Mouse (Mus musculus): Measurements from ENCODE around the gene Elovl2. TPM values are rescaled to one million over a fixed set of nuclear protein-coding genes. Genes with fewer than 3 reads are reported as not detected.
"Not testable (repeated sequence)": the region's sequence is repeated elsewhere in the genome, so short reads cannot be mapped to it uniquely, and the experiment has no call there.

The Elovl2 gene
- total RNA-seq, 2 experiments from 2014 or later, result 0.07 TPM; not detected in 1

DNA sequence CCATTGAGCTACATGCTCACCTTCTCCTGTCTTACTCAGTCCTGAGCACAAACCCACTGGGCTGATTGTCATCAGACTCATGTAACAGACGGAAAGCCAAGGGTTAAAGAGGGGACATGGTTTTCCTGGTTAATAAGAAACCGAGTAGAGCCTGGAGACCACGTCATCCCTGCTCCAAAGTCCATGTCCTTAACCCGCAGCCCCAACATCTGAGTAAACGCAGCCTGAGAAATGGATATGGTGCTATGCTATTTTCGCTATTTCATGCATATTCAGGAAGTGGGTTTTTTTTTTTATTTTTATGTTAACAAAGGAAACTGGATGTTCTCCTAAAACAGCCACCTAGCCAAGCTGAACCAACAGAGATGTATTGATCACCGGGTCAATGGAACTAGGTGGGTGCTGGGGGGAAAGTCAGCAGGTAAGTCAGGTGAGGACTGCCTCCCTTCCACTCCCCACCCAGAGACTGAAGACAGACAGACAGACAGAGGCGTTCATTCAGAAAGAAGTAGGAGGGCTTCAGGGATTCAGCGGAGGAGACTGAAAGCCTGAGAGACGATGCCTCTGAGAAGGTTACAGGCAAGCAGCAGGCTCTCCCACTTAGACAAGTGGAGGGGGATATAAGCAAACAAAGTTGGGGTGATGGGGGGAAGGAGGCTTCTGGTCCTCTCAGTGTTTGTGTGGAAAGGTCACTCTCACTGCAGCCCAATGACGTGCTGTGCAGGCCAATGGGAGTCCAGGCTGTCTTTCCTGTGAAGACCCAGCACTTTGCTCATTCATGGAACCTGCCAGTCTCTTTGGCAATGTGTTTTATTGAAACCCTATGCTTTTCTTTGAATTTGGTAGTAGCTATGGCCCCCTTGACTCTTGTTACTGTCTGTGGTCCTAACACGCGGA, 15.9 kb upstream of the Elovl2 start:
- ATAC-seq (replicated peaks; ENCODE audit: poor library complexity), result peak; percentile 20; the same call in 1 of the 2 replicates

DNA sequence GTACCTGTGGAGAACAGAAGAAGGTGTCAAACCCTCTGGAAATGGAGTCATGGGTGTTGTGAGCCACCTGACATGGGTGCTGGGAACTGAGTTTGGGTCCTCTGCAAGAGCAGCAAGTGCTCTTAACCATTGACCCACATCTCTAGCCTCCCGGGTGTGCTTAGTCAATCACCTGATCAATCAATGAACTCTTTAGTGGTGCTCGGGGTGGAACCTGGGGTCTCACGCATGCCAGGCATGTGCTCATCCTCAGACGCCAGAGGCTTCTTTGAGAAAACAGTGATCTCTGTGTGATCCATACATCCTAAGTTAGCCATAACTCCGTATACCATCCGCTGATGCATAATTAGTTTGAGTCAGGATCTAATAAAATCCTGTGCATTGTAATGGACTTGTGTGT, 15.0 kb upstream of the Elovl2 start:
- no peak for ATAC-seq (replicated peaks; ENCODE audit: poor library complexity)

GRCm38 (mm10) chr13:41233241-41233640, 13.0 kb upstream of the Elovl2 start:
- ATAC-seq (replicated peaks; ENCODE audit: poor library complexity), result no peak

- no peak for ATAC-seq (replicated peaks; ENCODE audit: poor library complexity)
These were observed 12.0 kb upstream of the Elovl2 start for GRCm38 (mm10) chr13:41232209-41232608.

- no peak for ATAC-seq (replicated peaks; ENCODE audit: poor library complexity)
These were observed 11.3 kb upstream of the Elovl2 start for GRCm38 (mm10) chr13:41231389-41231983.

- peak; percentile 99 for ATAC-seq (replicated peaks; ENCODE audit: poor library complexity)
These were observed 10.1 kb upstream of the Elovl2 start for GRCm38 (mm10) chr13:41230256-41230655.

DNA sequence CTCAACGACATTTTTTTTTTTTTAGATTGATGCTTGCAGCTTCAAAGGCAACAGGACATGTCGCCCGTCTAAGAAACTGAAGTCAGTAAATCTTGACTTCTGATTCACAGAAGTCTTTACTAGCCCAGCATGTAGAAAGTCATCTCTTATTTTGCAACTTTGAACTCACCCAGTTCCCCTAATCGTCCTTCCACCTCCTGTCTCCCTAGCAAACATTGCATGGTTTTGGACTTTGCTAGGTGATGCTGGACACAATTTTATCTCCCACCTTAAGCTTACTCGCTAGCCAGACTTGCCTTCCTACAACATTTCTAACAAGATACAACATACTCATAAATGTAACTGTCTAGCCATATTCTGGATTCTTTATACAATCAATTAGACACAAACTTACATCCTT, 7.9 kb upstream of the Elovl2 start:
- no peak for ATAC-seq (replicated peaks; ENCODE audit: poor library complexity)

GRCm38 (mm10) chr13:41226513-41226912, 6.3 kb upstream of the Elovl2 start:
- ATAC-seq (replicated peaks; ENCODE audit: poor library complexity), result no peak

- peak; percentile 10; the same call in 1 of the 2 replicates for ATAC-seq (replicated peaks; ENCODE audit: poor library complexity)
These were observed 410 bp downstream of the Elovl2 start for GRCm38 (mm10) chr13:41219687-41220303.

DNA sequence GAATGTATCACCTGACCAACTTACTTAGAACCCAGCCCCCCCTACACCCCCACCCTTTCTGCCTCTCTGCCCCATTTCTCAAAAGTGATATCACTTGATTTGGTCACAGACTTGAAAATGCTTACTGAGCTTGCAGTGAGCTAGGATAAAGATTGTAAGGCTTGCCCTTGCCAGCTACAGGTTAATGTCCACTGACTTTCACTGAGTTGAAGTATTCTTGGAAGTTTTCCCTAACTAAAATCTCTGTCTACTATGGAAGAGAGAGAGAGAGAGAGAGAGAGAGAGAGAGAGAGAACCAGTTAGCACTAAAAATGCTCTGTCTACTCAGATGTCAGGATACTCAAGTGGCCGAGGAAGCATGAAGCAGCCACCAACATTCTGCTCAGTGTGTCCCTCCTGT, 1.1 kb downstream of the Elovl2 start:
- ATAC-seq (replicated peaks; ENCODE audit: poor library complexity), result no peak

DNA sequence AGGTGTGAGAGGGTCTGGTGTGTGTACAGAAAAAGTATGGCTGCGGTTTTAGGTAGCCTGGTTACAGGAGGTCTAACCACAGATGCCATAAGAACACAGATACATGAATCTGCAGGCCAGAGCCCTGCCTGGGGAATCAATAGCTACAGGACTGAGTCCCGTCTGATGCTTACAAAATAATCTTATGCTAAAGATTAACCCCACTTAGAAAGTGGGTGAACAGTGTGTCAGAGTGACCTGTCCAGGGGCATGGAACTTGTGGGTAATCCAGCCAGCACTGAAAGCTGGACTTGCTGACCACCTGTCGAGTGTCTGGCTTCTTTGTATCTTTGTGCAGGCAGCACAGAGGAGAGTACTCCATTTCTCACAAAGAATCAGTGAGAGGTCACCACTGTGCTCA, 4.0 kb downstream of the Elovl2 start:
- ATAC-seq (replicated peaks; ENCODE audit: poor library complexity), result no peak

- no peak for ATAC-seq (replicated peaks; ENCODE audit: poor library complexity)
These were observed 4.5 kb downstream of the Elovl2 start for GRCm38 (mm10) chr13:41215669-41216068.

DNA sequence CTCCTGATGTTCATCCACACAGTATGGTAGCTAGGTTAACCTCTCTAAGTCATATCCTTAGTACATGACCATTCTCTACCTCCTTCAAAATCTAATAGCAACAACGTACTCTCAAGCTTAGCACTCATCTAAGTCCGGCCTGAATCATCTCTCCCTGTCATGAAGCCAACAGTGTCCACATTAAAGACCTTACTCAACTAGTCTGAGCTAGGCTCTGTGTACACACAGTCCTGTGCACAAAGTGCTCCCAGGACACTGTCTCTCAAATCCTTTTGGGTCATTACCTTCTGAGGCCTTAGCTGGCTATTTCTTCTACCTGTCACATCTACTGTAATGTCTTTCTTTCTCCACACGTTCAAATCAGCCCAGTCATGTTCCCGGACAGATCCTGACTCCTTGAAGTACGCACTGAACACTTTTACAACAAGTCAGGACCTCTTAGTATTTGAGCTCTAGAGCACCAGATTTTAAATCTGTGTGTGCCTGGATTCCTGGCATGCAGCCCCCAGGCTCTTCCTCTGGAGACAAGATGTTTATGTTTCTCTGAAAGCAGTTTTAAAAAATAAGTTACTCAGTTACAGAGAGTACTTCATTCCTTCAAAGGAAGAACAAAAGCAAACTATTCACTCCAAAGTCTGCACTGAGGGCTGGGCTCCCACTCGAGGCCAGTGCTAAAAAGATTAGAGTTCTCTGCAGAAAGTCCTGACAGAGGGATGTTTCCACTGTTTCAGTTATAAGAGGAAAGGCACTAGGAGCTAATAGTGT, 7.5 kb downstream of the Elovl2 start:
- ATAC-seq (replicated peaks; ENCODE audit: poor library complexity), result no peak

- ATAC-seq (replicated peaks; ENCODE audit: poor library complexity), result no peak
These were observed 8.9 kb downstream of the Elovl2 start for GRCm38 (mm10) chr13:41211276-41211675.

GRCm38 (mm10) chr13:41206241-41206640, 14.0 kb downstream of the Elovl2 start:
- no peak for ATAC-seq (replicated peaks; ENCODE audit: poor library complexity)

DNA sequence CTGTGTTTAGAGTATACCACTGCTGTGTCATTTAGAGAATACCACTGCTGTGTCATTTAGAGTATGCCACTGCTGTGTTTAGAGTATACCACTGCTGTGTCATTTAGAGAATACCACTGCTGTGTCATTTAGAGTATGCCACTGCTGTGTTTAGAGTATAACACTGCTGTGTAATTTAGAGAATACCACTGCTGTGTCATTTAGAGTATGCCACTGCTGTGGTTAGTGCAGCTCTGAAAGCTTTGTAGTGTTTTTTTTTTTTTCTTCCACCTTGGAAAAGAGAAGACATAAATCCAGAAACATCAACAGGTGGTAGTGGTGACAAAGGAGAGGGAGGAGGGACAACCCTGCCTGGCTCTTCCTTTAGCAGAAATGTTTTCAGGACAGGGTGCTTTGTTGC, 14.6 kb downstream of the Elovl2 start:
- not testable (repeated sequence) for ATAC-seq (replicated peaks; ENCODE audit: poor library complexity)

DNA sequence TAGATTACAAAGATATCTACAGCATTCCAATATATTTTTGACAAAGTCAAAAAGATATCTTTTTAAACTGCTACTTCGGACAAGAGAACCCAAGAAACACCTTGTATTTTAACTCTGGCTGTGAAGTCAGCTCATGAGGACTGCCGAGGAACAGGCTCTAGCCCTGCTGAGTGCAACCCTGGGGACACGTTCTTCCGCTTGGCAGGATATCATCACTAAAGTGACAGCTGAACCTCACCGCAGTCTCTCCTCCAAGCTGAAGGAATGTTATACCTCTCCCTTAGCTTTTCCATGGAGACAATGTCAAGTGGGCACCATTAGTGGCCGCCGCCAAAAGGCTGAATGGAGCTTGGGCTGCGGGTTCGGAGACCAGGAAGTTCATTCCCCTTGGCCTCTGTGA, 16.5 kb downstream of the Elovl2 start:
- ATAC-seq (replicated peaks; ENCODE audit: poor library complexity), result no peak

- ATAC-seq (replicated peaks; ENCODE audit: poor library complexity), result no peak
These were observed 16.9 kb downstream of the Elovl2 start for GRCm38 (mm10) chr13:41203289-41203688.

DNA sequence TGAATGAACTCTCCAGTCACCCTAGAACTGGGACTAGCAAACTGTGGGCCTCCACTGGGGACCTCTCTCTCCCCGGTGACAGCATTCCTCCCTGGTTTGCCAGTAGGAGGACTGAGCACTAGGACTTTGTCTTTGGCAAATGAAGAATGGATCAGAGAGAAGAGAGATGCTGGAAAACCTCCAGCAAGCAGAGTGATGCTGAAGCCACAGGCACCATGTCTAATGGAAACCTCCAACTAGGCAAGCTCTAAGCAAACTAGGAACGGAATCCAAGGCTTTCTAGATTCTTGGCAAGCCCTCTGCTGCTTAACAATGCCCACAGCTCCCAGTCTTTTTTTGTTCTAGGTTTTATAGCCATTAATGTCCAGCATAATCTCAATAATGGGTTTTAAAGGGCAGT, 19.3 kb downstream of the Elovl2 start:
- ATAC-seq (replicated peaks; ENCODE audit: poor library complexity), result no peak

GRCm38 (mm10) chr13:41195640-41196333, 24.4 kb downstream of the Elovl2 start:
- no peak for ATAC-seq (replicated peaks; ENCODE audit: poor library complexity)

GRCm38 (mm10) chr13:41187886-41188285, 32.3 kb downstream of the Elovl2 start:
- ATAC-seq (replicated peaks; ENCODE audit: poor library complexity), result no peak

Measured in megakaryocyte progenitor cell, adult 5-6 weeks (primary cell).